Mouse (Mus musculus) cerebellum, adult 2 months (tissue): Measurements from ENCODE around the gene Gatm. TPM values are rescaled to one million over a fixed set of nuclear protein-coding genes. Genes with fewer than 3 reads are reported as not detected.
A peak's percentile ranks its signal among the peaks of the same experiment; 100 is the strongest.

Experiments
- DNase-seq, 2 experiments: peaks; one replicate each; pipeline ENCODE4 v3.0.0; 2021
- H3K27ac ChIP-seq: fragments of 200-500 bp; 2 replicates; pipeline ENCODE4 v1.5.1; 2012; ENCODE audit warnings: low read length, control low read depth, inconsistent platforms; ENCODE audit not compliant: insufficient read depth
- H3K27me3 ChIP-seq: fragments of 200-500 bp; 2 replicates; pipeline ENCODE4 v1.6.1; 2012; ENCODE audit warnings: inconsistent platforms, mild to moderate bottlenecking, low read length, moderate library complexity; ENCODE audit not compliant: control insufficient read depth, insufficient read depth
- H3K4me1 ChIP-seq: fragments of 200-500 bp; 2 replicates; pipeline ENCODE4 v1.6.1; 2011; ENCODE audit warnings: low read length; ENCODE audit not compliant: control insufficient read depth, insufficient read depth
- H3K4me3 ChIP-seq: fragments of 200-500 bp; replicated peaks from 2 replicates; pipeline ENCODE3; 2011; ENCODE audit warnings: mild to moderate bottlenecking, low read depth, low read length, control low read depth; ENCODE audit not compliant: insufficient read depth
- CTCF ChIP-seq: fragments of 200-500 bp; IDR thresholded peaks from 2 replicates; pipeline ENCODE4 v1.5.1; 2011; ENCODE audit warnings: low read depth, mild to moderate bottlenecking, control low read depth, low read length, moderate library complexity, borderline replicate concordance; ENCODE audit not compliant: insufficient read depth
- POLR2A ChIP-seq: fragments of 200-500 bp; IDR thresholded peaks from 2 replicates; pipeline ENCODE4 v1.6.1; 2011; ENCODE audit warnings: low read length, control low read depth, borderline replicate concordance; ENCODE audit not compliant: insufficient read depth
- WGBS: fragments of 180-500 bp; shearing (Covaris S2); methylation state at CpG from one replicate; pipeline ENCODE4 v1.1.7; 2018; 5-methylcytosine and 5-hydroxymethylcytosine counted together
- polyA plus RNA-seq: library from polyadenylated mRNA; depleted of rRNA; stranded (reverse); fragments of >200 nt; gene quantifications from 2 replicates; pipeline ENCODE4 v1.2.3, GENCODE M21; 2012

Gatm gene
- polyA plus RNA-seq, 1 experiment, result 201 TPM

DNA sequence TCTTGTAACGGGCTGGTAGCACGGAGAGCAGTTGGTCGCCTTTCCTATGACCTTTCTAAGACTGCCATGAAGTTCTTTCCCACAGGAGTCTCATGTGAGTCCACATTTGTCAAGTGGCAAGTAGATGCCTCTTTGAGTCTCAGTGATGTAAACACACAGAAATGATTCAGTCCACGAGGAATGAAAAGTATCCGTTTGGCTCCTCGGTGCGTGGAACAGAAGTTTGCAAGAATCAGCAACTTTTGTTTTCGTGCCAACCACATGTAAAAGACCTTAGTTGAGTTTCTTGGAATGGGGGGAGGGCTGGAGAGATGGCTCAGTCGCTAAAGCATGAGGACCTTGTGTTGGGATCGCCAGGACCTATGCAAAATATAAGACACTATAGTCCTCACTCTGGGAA, 30.7 kb downstream of the Gatm start:
- Histone ChIP-seq H3K4me3 (no peak overlapping the region), H3K4me1 (peaks cover 3% of the 10 kb centered on the region; the same call in 1 of the 2 replicates), H3K27me3 (no peaks in the 10 kb centered on the region), H3K27ac (no peak overlapping the region)
- 76% methylated on average over 10 of the region's 10 CpGs for WGBS
- no peak for TF ChIP-seq CTCF
- TF ChIP-seq POLR2A, result no peak
- DNase-seq, result no peak

DNA sequence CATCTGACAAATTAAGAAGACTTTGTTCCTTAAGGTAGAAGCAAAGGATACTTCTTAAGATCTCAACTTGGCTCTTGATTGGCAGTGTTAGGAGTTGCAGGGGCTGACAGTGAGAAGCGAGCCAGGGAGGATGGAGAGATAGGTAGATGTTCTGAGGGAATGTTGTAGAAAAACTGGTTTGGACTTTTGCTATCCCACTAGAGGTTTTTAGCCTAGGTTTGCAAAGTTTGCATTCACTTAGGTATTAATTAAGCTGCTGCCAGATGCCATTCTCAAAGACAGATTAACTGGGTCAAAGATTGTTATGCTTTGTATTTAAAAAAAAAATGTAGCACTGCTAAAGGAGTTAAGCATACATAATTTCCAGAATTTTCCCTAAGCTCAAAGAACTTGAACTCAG, 33.8 kb downstream of the Gatm start:
- no peak for DNase-seq
- TF ChIP-seq POLR2A (no peak), CTCF (no peak)
- H3K4me1 ChIP-seq, result peaks cover 3% of the 10 kb centered on the region; the same call in 1 of the 2 replicates
- no peak overlapping the region for H3K4me3 ChIP-seq
- H3K27me3 ChIP-seq, result no peaks in the 10 kb centered on the region
- 90% methylated on average over 1 of the region's 1 CpGs for WGBS
- H3K27ac ChIP-seq, result no peak overlapping the region

DNA sequence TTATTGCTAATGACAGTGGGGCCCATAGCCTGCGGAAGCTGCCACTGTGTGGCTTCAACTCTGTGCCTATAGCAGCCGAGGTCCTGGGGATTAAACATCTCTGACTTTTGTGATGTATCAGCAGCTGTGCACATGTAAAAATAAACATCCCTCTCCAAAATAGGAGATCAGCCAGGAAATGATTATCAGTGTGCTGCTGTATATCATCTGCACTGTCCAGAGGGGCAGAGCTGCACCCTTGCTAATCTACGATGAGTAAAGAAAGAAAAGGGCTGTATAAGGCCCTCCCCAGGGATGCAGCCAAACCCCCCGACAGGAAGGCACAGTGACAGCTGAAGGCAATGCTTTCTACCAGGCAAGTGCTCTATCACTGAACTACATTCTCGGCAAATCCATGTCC, 34.8 kb downstream of the Gatm start:
- 69% methylated on average over 5 of the region's 5 CpGs for WGBS
- Histone ChIP-seq H3K27ac (no peak overlapping the region), H3K4me3 (no peak overlapping the region), H3K4me1 (peaks cover 3% of the 10 kb centered on the region; the same call in 1 of the 2 replicates), H3K27me3 (no peaks in the 10 kb centered on the region)
- TF ChIP-seq POLR2A (no peak), CTCF (no peak)
- DNase-seq, result no peak

DNA sequence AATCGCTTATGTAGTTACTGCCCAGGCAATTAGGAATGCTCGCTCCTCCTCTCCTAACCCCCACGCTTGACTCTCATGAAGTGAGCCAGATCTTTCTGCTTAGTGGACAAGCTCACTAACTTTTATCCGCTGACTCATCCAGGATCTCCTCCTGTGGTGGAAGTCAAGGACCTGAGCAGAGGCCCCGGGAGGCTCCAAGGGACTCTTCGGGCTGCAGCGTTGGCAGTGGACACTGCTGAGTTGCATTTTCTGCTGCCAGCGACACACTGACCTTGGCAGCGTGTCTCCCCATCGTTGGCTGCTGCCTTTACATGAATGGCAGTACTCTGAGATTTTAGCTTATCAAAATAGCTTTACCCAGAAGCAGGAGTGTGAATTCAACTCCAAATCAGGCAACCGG, 35.6 kb downstream of the Gatm start:
- Histone ChIP-seq H3K4me3 (no peak overlapping the region), H3K27me3 (no peaks in the 10 kb centered on the region), H3K4me1 (peaks cover 5% of the 10 kb centered on the region; the same call in 1 of the 2 replicates), H3K27ac (no peak overlapping the region)
- WGBS, result 7% methylated on average over 11 of the region's 11 CpGs
- DNase-seq, result peak; percentile 39 to 63
- TF ChIP-seq POLR2A (no peak), CTCF (no peak)

DNA sequence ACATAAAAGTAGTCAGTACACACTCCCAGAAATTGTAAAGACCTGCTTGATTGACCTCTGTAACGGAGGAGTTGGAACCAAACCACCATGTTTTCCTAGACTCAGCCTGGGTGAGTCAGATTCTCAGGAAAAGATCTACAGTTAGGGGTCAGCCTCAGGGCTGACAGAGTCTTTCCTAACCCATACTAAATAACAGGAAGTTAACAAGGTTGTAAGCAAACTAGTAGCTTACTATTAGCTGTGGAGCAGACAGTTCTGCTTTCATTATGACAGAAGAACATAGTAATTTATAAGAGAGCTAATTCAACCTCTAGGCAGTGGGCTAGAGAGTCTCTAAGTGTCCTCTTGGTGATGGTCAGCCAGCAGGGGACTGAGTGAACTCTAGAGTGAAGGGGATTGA, 38.7 kb downstream of the Gatm start:
- WGBS, result 89% methylated on average over 1 of the region's 1 CpGs
- Histone ChIP-seq H3K27me3 (no peaks in the 10 kb centered on the region), H3K4me3 (no peak overlapping the region), H3K27ac (no peak overlapping the region), H3K4me1 (peaks cover 5% of the 10 kb centered on the region; the same call in 1 of the 2 replicates)
- TF ChIP-seq CTCF (no peak), POLR2A (no peak)
- DNase-seq, result no peak

DNA sequence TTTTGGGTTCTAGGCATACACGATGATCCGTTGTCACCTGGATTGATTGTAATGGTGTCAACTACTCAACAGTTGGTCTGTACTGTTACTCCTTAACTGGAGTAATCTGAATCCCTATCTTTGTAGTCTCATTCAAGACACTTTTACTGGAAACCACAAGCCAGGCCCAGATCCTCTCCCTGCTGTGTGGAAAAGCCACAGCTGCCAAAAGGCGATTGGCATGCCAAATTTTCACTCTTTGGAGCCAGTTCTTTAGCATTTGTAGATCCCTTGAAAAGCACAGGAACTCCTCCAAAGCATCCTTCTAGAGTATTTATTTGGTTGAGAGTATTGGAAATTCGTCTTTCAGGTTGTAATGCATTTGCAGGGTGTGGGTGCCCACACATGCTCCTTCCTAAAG, 39.8 kb downstream of the Gatm start:
- TF ChIP-seq CTCF (no peak), POLR2A (no peak)
- Histone ChIP-seq H3K4me1 (peaks cover 5% of the 10 kb centered on the region; the same call in 1 of the 2 replicates), H3K4me3 (no peak overlapping the region), H3K27ac (no peak overlapping the region), H3K27me3 (no peaks in the 10 kb centered on the region)
- WGBS, result 14% methylated on average over 4 of the region's 4 CpGs
- DNase-seq, result peak; percentile 31 to 38

DNA sequence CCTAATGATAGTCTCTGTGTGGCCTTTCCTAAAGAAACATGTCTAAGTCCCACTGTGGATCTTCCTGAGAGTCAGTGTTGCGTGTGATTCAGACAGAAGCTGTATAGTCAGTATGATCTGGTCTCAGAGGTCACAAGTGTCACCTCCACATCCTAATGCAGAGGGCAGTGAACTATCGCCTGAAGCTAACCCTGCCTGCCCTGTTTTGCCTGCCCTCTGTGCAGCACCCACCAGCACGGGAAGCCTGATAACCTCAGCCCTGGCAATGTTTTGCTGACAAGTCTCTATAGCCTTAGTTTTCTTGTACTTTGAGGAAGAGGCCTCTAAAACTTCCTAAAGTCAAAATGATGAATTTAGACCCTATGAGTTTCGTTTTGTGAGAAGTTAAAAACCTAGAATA, 40.7 kb downstream of the Gatm start:
- no peak overlapping the region for H3K4me3 ChIP-seq
- H3K4me1 ChIP-seq, result peaks cover 3% of the 10 kb centered on the region; the same call in 1 of the 2 replicates
- DNase-seq, result no peak
- H3K27me3 ChIP-seq, result no peaks in the 10 kb centered on the region
- no peak overlapping the region for H3K27ac ChIP-seq
- TF ChIP-seq POLR2A, result no peak
- no peak for TF ChIP-seq CTCF
- WGBS, result 86% methylated on average over 4 of the region's 4 CpGs

DNA sequence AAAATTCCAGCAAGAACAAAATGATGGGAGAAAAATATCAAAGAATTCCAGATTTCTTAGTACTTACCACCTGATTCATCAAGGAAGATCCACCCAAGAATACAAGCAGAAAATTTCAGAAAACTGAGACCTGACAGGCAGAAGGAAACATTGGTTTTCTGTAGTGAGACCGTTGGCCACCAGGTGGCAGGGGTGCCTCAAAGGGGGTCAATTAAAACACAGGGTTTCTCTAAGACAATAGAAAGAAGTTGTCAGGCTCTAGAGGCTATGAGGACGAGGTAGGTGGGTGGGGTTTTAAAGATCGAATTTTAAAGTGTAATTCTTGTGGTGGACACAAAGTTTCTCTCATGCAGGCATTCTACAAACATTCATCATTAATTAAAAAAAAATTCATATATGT, 41.7 kb downstream of the Gatm start:
- peak; percentile 36 to 53 for DNase-seq
- TF ChIP-seq POLR2A (no peak), CTCF (peak; percentile 66)
- peaks cover 2% of the 10 kb centered on the region; the same call in 1 of the 2 replicates for H3K4me1 ChIP-seq
- H3K27ac ChIP-seq, result no peak overlapping the region
- no peaks in the 10 kb centered on the region for H3K27me3 ChIP-seq
- no peak overlapping the region for H3K4me3 ChIP-seq
- WGBS, result 5% methylated on average over 3 of the region's 3 CpGs

DNA sequence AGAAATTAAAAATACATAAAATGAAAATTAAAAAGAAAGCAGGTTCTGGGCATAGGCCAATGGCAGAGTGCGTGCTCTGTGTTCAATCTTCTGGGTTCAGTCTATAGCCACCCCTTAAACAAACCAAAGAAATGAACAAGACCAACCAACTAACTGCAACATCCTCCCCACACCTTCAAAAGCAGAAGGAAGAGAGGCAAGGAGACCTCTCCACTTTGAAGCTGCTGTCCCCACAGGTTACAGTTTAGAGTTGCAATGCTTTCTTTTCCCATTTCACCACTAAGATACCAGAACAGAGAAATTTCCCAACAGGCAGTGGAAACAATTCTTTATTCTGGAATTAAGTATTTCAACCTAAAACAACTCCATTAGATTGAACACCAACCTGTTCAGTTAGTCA, 48.9 kb downstream of the Gatm start:
- 93% methylated on average over 1 of the region's 1 CpGs for WGBS
- no peak overlapping the region for H3K4me3 ChIP-seq
- DNase-seq, result no peak
- no peaks in the 10 kb centered on the region for H3K4me1 ChIP-seq
- H3K27me3 ChIP-seq, result no peaks in the 10 kb centered on the region
- TF ChIP-seq CTCF (no peak), POLR2A (no peak)
- no peak overlapping the region for H3K27ac ChIP-seq
